Mouse (Mus musculus) common myeloid progenitor, adult 5-6 weeks (primary cell): ENCODE data around the gene Nfib. TPM values are rescaled to one million over a fixed set of nuclear protein-coding genes. Genes with fewer than 3 reads are reported as not detected.
"Not testable (repeated sequence)": the region's sequence is repeated elsewhere in the genome, so short reads cannot be mapped to it uniquely, and the experiment has no call there.

Experiments
- ATAC-seq: replicated peaks from 2 replicates; pipeline ENCODE4 v1.8.0; 2016; ENCODE audit warnings: low read depth, mild to moderate bottlenecking, moderate TSS enrichment, inconsistent platforms; ENCODE audit not compliant: poor library complexity, severe bottlenecking
- total RNA-seq: library from RNA; stranded (forward); fragments of 200-1000, 187-1606 nt; gene quantifications from 2 replicates; pipeline ENCODE4 v1.2.3, GENCODE M21; 2017

The Nfib gene
- total RNA-seq, 1 experiment from 2014 or later, result not detected

- ATAC-seq, result peak; percentile 88
These were observed 416.0 kb downstream of the Nfib start for GRCm38 (mm10) chr4:82289596-82289995.

DNA sequence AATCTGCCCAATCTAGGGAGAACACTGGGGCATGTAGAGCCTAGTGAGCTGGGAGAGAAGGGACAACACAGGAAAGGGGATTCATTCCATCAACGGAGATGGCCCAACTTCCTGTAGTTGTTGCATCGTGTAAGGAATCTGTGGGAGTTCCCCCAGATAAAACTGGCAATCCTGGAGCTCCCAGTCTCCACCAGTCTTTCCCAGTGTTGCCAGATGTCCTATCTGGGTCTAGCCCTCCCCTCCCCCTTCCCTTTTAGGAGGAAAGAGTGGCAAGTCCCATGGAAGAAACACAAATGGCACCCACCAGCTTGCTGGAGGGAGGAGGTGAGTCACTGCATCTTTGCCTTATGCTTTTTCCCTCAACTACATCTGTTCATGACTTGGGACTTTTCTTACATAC lies 417.4 kb downstream of the Nfib start:
- no peak for ATAC-seq

DNA sequence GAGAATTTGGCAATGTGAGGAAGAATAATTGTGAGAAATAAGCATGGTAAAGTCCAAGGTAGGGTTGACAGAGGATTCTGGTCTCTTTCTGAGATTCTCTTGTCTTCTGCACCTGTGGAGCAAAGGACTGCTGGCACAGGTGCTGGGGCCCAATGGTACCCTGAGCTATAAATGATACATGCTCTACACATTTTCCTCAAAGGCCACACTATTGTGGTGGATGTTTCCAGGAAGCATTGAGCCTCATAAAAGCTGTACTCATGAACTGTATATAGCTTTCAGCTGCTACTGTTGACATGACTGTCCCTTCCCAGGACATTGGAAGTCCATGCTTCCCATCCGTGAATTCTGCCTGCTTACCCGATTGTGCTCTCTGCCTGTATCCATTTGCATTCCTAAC lies 418.1 kb downstream of the Nfib start:
- ATAC-seq, result no peak

DNA sequence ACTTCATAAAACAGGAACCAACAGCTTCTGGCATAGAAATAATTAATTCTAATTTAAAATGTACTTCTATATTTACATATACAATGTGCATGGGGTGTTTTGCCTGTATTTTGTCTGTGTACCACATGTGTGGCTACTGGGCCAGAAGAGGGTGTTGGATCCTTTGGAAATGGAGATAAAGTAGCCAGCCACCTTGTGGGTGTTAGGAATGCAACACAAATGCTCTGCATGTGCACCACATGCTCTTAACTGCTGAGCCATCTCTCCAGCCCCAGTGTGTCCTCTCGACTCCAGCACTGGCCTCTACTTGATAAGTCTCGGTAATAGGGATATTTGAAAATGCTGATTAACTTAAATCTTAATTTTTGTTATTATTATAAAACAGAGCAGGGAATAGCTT lies 418.6 kb downstream of the Nfib start:
- ATAC-seq, result no peak

DNA sequence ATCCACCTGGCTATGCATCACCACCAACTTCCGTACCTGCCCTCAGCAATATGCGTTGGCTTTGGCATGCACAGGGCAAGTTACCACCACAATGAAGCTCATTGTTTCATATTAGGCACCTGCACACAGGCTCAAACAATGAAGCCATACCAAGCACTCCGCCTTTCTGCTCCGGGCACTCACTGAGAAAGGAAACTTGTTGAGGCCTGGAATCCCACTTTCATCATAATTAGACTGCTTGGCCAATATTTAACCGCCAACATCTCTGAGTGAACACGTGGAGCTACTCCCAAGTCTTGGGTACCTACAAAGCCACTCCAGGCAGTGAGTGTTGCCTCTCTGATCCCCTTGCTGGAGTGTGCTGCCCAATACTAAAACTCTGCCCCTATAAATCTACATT lies 422.0 kb downstream of the Nfib start:
- no peak for ATAC-seq

- ATAC-seq, result no peak
These were observed 429.6 kb downstream of the Nfib start for GRCm38 (mm10) chr4:82275996-82276395.

GRCm38 (mm10) chr4:82273049-82273754 lies 432.3 kb downstream of the Nfib start:
- no peak for ATAC-seq

DNA sequence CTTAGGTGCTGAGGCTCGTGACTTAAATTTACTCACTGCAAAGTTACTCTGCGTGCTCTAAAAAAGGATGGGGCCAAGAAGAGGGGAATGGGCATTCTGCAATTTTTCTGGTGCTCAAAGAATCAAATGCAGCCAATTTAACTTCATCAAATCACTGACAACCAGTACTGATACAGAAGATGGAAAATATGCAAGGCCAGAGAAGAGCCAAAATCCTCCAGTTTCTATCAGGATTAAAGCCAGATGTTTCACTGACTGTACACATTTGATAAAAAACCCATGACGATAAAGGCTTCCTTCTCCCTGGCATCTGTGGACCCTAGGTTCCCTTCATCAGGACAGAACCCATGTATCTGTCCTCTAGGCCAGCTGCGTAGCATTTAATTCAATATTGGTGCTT lies 433.5 kb downstream of the Nfib start:
- no peak for ATAC-seq

DNA sequence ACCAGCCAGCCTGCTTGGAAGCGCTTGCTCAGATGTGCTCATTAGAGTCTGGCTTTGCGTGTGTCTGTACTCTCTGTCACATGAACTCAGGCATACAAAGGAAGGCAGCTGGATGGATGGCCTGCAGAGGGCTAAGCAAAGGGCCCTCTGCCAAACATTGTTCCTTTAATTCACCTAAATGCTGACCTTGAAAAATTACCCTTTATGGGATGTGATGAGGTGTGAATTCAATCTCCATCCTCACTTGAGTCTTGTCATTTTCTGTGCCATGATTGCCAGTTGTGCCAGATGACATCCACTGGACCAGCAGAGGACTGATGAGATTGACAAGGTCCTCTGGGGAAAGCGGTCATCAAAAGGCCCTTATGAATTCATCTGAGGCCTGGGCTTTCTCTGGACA lies 434.0 kb downstream of the Nfib start:
- no peak for ATAC-seq

DNA sequence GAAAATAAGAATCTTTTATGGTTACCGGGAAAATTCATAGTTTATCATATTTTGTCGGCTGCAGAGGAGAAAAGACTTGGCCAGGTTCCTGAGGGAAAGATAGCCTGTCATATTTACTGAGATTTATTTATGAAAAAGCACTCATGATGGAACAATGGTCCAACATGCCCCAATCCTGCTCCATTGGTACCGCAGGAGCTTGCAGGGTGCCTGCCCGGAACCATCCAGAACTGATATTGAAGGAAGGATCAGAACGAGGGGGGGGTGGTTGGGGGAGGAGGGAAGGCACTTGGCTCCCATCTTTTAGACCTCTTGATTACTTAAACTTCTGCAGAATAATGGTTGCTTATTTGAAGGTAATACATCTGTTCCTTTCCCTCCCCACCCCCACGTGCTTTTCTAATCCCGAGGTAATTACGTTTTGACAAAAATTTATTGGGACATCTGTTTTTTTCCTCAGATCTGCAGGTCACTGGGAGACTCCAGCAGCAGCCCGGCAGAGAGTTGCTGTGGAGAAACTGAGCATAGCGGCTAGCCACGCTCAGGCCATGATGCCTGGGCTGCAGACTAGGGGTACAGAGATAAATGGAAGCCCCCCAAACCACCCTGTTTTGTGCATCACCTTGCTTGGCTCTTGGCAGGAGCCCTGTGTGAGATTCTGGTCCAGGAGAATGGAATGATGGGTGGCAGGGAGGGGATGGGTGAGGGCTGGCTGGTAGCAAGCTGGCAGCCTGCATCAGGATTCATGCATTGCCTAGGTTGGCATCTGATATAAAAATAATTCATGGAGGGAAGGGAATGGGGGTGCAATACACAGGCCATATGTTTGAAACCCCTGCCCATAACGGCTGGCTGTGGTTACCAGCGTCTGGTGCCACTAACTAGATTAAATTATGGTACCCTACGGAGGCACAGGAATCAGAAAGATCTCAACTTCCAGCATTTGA lies 437.4 kb downstream of the Nfib start:
- no peak for ATAC-seq

GRCm38 (mm10) chr4:82266066-82266619 lies 439.4 kb downstream of the Nfib start:
- no peak for ATAC-seq

DNA sequence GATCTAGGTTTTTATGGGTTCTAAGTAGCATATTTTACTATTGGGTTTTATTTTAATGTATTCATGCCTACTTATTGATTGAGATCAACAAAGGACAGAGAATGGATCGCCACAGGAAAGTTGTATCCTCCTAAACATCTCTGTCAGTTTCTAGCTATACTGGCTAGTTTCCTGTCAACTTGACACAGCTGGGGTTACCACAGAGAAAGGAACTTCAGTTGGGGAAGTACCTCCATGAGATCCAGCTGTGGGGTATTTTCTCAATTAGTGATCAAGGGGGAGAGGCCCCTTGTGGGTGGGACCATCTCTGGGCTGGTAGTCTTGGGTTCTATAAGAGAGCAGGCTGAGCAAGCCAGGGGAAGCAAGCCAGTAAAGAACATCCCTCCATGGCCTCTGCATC lies 447.0 kb downstream of the Nfib start:
- ATAC-seq, result not testable (repeated sequence)

GRCm38 (mm10) chr4:82252054-82252453 lies 453.5 kb downstream of the Nfib start:
- no peak for ATAC-seq

- ATAC-seq, result no peak
These were observed 455.2 kb downstream of the Nfib start for GRCm38 (mm10) chr4:82250355-82250659.

DNA sequence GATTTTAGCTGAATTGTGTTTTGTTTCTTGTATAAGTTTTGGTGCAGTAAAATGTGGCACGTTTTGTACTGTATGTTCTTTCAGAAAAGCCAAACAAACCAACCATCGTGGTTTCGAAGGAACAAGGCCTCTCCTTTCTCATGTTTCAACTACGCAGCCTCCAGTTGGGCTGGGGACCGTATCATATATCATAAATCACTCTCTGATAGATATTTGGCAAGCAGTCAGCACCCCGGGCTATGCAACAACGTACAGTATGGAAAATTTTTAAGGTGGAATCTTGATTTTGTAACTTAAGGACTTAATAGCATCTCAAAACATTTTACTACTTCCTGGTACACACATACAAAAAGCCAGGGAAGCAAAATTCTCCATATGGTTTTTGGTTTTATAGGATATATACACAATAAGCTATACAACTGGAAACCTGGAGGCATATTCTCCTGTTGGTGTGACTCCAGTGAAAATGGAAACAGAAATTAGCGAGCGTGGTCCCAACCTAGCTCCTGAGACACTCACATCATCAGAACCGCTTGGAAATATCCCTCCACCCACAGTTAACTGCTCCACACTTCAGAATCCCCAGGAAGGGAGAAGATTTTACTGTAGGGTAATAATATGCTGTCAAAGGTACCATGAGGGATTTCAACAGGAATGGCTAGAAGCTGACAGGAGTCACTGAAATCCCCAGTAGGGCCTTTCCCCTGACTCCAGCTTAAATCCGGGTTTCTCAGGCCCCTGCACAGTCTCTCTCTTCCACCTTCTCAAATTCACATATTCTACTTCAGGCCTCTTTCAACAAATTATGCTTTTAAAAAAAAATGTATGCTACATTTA lies 455.8 kb downstream of the Nfib start:
- no peak for ATAC-seq

DNA sequence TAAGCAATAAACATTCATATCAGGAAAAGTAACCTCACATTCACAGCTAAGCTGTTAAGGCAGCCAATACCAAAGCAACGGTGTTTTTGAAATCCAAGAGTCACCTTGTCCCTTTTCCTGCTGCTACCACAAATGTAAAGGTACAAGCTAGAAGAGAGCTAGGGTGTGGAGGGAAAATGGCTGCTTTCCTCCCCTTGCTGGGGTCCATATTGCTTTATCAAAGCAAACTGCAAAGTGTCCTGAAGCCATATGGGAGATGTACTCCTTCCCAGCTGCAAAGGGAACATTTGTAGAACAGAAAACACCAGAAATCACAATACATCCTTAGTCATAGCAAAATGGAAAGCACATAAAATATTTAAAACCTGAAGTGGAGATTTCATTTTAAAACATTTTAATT lies 456.6 kb downstream of the Nfib start:
- ATAC-seq, result no peak

- ATAC-seq, result no peak
These were observed 457.5 kb downstream of the Nfib start for GRCm38 (mm10) chr4:82248031-82248430.

DNA sequence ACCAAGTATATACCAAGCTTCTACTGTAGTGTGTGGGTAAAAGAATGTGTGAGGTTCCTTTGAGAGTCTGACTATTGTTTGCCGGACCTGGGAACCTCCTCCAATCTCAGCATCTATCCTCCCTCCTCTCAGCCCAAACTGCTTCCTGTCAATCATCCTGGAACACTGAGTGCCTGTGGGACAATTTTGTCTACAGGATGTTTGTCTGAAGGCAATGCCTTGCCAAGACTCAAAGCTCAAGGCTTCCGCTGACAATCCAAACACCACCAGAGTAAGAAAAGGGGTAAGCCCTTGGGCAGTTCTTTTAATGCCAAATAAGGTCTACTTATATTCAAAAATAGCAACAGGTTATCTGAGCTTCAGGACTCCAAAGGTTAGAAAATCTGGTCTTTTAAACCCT lies 459.3 kb downstream of the Nfib start:
- ATAC-seq, result no peak
